Mouse (Mus musculus) midbrain, embryonic 11.5 days (tissue): Measurements from ENCODE around the gene Dcpp3. TPM values are rescaled to one million over a fixed set of nuclear protein-coding genes. Genes with fewer than 3 reads are reported as not detected.

Source experiments
- ATAC-seq: fragments of 200-750 bp; cut with Nextera tagmentation; 2 replicates; pipeline ENCODE4 v1.8.0; 2017; ENCODE audit warnings: moderate TSS enrichment, moderate library complexity; ENCODE audit not compliant: low FRiP score
- DNase-seq: peaks from one replicate; pipeline ENCODE4 v3.0.0; 2015; ENCODE audit warnings: low spot score; ENCODE audit errors: missing footprints
- H3K27ac ChIP-seq: fragments of 300-500 bp; sonication (generic); 2 replicates; pipeline ENCODE4 v1.5.1; 2014; ENCODE audit warnings: low read depth, low read length
- H3K27me3 ChIP-seq: fragments of 300-500 bp; sonication (generic); 2 replicates; pipeline ENCODE4 v1.6.1; 2014; ENCODE audit warnings: mild to moderate bottlenecking, low read length, moderate library complexity, mixed read lengths; ENCODE audit not compliant: control insufficient read depth, insufficient read depth
- H3K36me3 ChIP-seq: fragments of 300-500 bp; sonication (generic); 2 replicates; pipeline ENCODE4 v1.6.1; 2014; ENCODE audit warnings: mild to moderate bottlenecking, low read length, moderate library complexity, mixed read lengths; ENCODE audit not compliant: control insufficient read depth, insufficient read depth
- H3K4me1 ChIP-seq: fragments of 300-500 bp; sonication (generic); 2 replicates; pipeline ENCODE4 v1.6.1; 2014; ENCODE audit warnings: low read length; ENCODE audit not compliant: control insufficient read depth, insufficient read depth
- H3K4me2 ChIP-seq: fragments of 300-500 bp; sonication (generic); 2 replicates; pipeline ENCODE4 v1.6.1; 2014; ENCODE audit warnings: mild to moderate bottlenecking, moderate library complexity
- H3K4me3 ChIP-seq: fragments of 300-500 bp; sonication (generic); 2 replicates; pipeline ENCODE4 v1.5.1; 2014; ENCODE audit warnings: low read depth, low read length
- H3K9ac ChIP-seq: fragments of 300-500 bp; sonication (generic); 2 replicates; pipeline ENCODE4 v1.6.1; 2014; ENCODE audit warnings: low read length
- H3K9me3 ChIP-seq: fragments of 300-500 bp; sonication (generic); 2 replicates; pipeline ENCODE4 v1.6.1; 2016; ENCODE audit warnings: low read length; ENCODE audit not compliant: control insufficient read depth
- WGBS: fragments of 180-500 bp; shearing (Covaris S2); extraction: QIAGEN DNeasy Blood & Tissue Kit; methylation state at CpG from one replicate; pipeline ENCODE4 v1.1.7; 2014; 5-methylcytosine and 5-hydroxymethylcytosine counted together
- polyA plus RNA-seq: library from polyadenylated mRNA; unstranded; fragments of >200 nt; fragmentation: Nextera tagmentation; extraction: Ambion mirVana; gene quantifications from 2 replicates; pipeline ENCODE4 v1.2.1, GENCODE M21; 2014

Dcpp3 gene
- polyA plus RNA-seq, 1 experiment from 2014 or later, result not detected

GRCm38 (mm10) chr17:23966658-23967401 is 49.6 kb downstream of the Dcpp3 start:
- H3K4me3 ChIP-seq, result no peak overlapping the region
- no peaks in the 10 kb centered on the region for H3K9me3 ChIP-seq
- no peaks in the 10 kb centered on the region for H3K4me1 ChIP-seq
- H3K27me3 ChIP-seq, result no peaks in the 10 kb centered on the region
- no peak overlapping the region for H3K27ac ChIP-seq
- no peaks in the 10 kb centered on the region for H3K36me3 ChIP-seq
- 90% methylated on average over 10 of the region's 10 CpGs for WGBS
- no peak for ATAC-seq
- H3K9ac ChIP-seq, result no peak overlapping the region
- peak; percentile 66 for DNase-seq
- no peak overlapping the region for H3K4me2 ChIP-seq

- Histone ChIP-seq H3K27me3 (no peaks in the 10 kb centered on the region), H3K4me2 (no peak overlapping the region), H3K9me3 (no peaks in the 10 kb centered on the region), H3K4me3 (no peak overlapping the region), H3K4me1 (no peaks in the 10 kb centered on the region), H3K27ac (no peak overlapping the region), H3K9ac (no peak overlapping the region), H3K36me3 (no peaks in the 10 kb centered on the region)
- 49% methylated on average over 2 of the region's 2 CpGs for WGBS
- ATAC-seq (no peak), DNase-seq (peak; percentile 53)
Measured at GRCm38 (mm10) chr17:23968780-23969179, 51.5 kb downstream of the Dcpp3 start.

Other genes with a start within 250 kb of the Dcpp3 start
- gene Hcfc1r1, start 243.9 kb upstream of the Dcpp3 start, polyA plus RNA-seq, result 37.4 and 40.6 TPM in 2 replicates
- 55.1 and 57.0 TPM in 2 replicates for gene Thoc6, start 243.6 kb upstream of the Dcpp3 start, polyA plus RNA-seq
- 2.0 and 2.2 TPM in 2 replicates for gene Tnfrsf12a, start 240.0 kb upstream of the Dcpp3 start, polyA plus RNA-seq
- gene Cldn6, start 238.2 kb upstream of the Dcpp3 start, polyA plus RNA-seq, result 2.3 and 2.5 TPM in 2 replicates
- 0.58 and 0.82 TPM in 2 replicates for gene Cldn9, start 233.4 kb upstream of the Dcpp3 start, polyA plus RNA-seq
- not detected in 2 replicates for gene 1520401A03Rik, start 194.7 kb upstream of the Dcpp3 start, polyA plus RNA-seq
- 29.3 and 33.7 TPM in 2 replicates for gene Pkmyt1, start 191.1 kb upstream of the Dcpp3 start, polyA plus RNA-seq
- gene Paqr4, start 176.6 kb upstream of the Dcpp3 start, polyA plus RNA-seq, result 29.5 and 30.2 TPM in 2 replicates
- gene Kremen2, start 171.6 kb upstream of the Dcpp3 start, polyA plus RNA-seq, result 0.58 and 0.63 TPM in 2 replicates
- gene Flywch1, start 145.9 kb upstream of the Dcpp3 start, polyA plus RNA-seq, result 125 and 142 TPM in 2 replicates
- gene Flywch2, start 131.4 kb upstream of the Dcpp3 start, polyA plus RNA-seq, result 20.4 and 20.9 TPM in 2 replicates
- gene Srrm2, start 126.9 kb upstream of the Dcpp3 start, polyA plus RNA-seq, result 408 and 439 TPM in 2 replicates
- 1,062 and 1,170 TPM in 2 replicates for gene Elob, start 88.3 kb upstream of the Dcpp3 start, polyA plus RNA-seq
- 0.27 TPM in 1 of 2 replicates, not detected in the other for gene Prss33, start 81.4 kb upstream of the Dcpp3 start, polyA plus RNA-seq
- gene Prss32, start 73.6 kb upstream of the Dcpp3 start, polyA plus RNA-seq, result not detected in 2 replicates
- gene Prss41, start 73.3 kb upstream of the Dcpp3 start, polyA plus RNA-seq, result 0.41 and 0.81 TPM in 2 replicates
- not detected in 2 replicates for gene Prss21, start 49.4 kb upstream of the Dcpp3 start, polyA plus RNA-seq
- gene Dcpp1, start 36.6 kb upstream of the Dcpp3 start, polyA plus RNA-seq, result not detected in 2 replicates
- not detected in 2 replicates for gene Dcpp2, start 36.6 kb upstream of the Dcpp3 start, polyA plus RNA-seq
- gene Sbp, start 24.2 kb downstream of the Dcpp3 start, polyA plus RNA-seq, result not detected in 2 replicates
- not detected in 2 replicates for gene Sbpl, start 37.8 kb downstream of the Dcpp3 start, polyA plus RNA-seq
- not detected in 2 replicates for gene Prss30, start 63.1 kb downstream of the Dcpp3 start, polyA plus RNA-seq
- 0.19 TPM in 1 of 2 replicates, not detected in the other for gene Prss22, start 80.6 kb downstream of the Dcpp3 start, polyA plus RNA-seq
- gene Prss27, start 120.7 kb downstream of the Dcpp3 start, polyA plus RNA-seq, result not detected in 2 replicates
- gene Kctd5, start 156.0 kb downstream of the Dcpp3 start, polyA plus RNA-seq, result 76.8 and 80.0 TPM in 2 replicates
- 41.2 and 47.7 TPM in 2 replicates for gene Pdpk1, start 233.5 kb downstream of the Dcpp3 start, polyA plus RNA-seq
- gene Amdhd2, start 246.3 kb downstream of the Dcpp3 start, polyA plus RNA-seq, result 26.8 and 27.3 TPM in 2 replicates